In genomic region chr1:135020970-135021369, GRCm38 (mm10) we compare ENCODE assay signal across 9 mouse cellular contexts. TPM values are rescaled to one million over a fixed set of nuclear protein-coding genes. Genes with fewer than 3 reads are reported as not detected.
DNase-seq lines count a peak whose midpoint lies in the region; ATAC-seq lines count a peak whose summit lies in the region.
"Had no signal": no experiment of that assay in that cellular context is flagged by ENCODE, and none has a peak within 500 bp of the region (broad histone marks: within the 10 kb centered on the region; RNA-seq: fewer than 3 reads in every experiment).

No protein-coding gene starts in this region.

- no peaks in the 10 kb centered on the region for H3K36me3 ChIP-seq in embryonic facial prominence, embryonic 12.5 days
- H3K36me3 ChIP-seq in embryonic facial prominence, embryonic 10.5 days (replicated peaks), result no peaks in the 10 kb centered on the region
- no peaks in the 10 kb centered on the region for H3K36me3 ChIP-seq in lung, embryonic 16.5 days (ENCODE audit: control insufficient read depth, insufficient read depth, low read length)
- H3K36me3 ChIP-seq in intestine, embryonic 15.5 days, result no peaks in the 10 kb centered on the region

- no peaks in the 10 kb centered on the region for H3K27me3 ChIP-seq in embryonic facial prominence, embryonic 12.5 days
- H3K27me3 ChIP-seq in embryonic facial prominence, embryonic 10.5 days (replicated peaks; ENCODE audit: low read depth, poor library complexity, severe bottlenecking), result peaks cover 26% of the 10 kb centered on the region
- H3K27me3 ChIP-seq in lung, embryonic 16.5 days (ENCODE audit: control insufficient read depth, insufficient read depth, low read depth, low read length), result no peaks in the 10 kb centered on the region
- H3K27me3 ChIP-seq in intestine, embryonic 15.5 days (replicated peaks), result no peaks in the 10 kb centered on the region

- H3K4me3 ChIP-seq in embryonic facial prominence, embryonic 12.5 days, result no peak overlapping the region
- H3K4me3 ChIP-seq in embryonic facial prominence, embryonic 10.5 days, result no peak overlapping the region
- H3K4me3 ChIP-seq in lung, embryonic 16.5 days (ENCODE audit: low read length), result no peak overlapping the region
- H3K4me3 ChIP-seq in intestine, embryonic 15.5 days (replicated peaks), result no peak overlapping the region

- H3K9me3 ChIP-seq in embryonic facial prominence, embryonic 12.5 days, result no peaks in the 10 kb centered on the region
- no peaks in the 10 kb centered on the region for H3K9me3 ChIP-seq in embryonic facial prominence, embryonic 10.5 days
- H3K9me3 ChIP-seq in lung, embryonic 16.5 days (ENCODE audit: control insufficient read depth, low read length), result 0 out of 2 replicates have a peak, but pooled peaks cover 2% of the 10 kb centered on the region
- H3K9me3 ChIP-seq in intestine, embryonic 15.5 days, result no peaks in the 10 kb centered on the region

- WGBS in embryonic facial prominence, embryonic 12.5 days, result 47% methylated on average over 5 of the region's 5 CpGs
- 69% methylated on average over 5 of the region's 5 CpGs for WGBS in embryonic facial prominence, embryonic 10.5 days
- WGBS in lung, embryonic 16.5 days, result 4% methylated on average over 5 of the region's 5 CpGs
- WGBS in intestine, embryonic 15.5 days, result 4% methylated on average over 5 of the region's 5 CpGs

- no peak overlapping the region for H3K4me2 ChIP-seq in embryonic facial prominence, embryonic 12.5 days (replicated peaks)
- H3K4me2 ChIP-seq in lung, embryonic 16.5 days (ENCODE audit: low read depth, low read length), result peak overlapping the region; percentile 19; the same call in 1 of the 2 replicates
- peak overlapping the region; percentile 19; the same call in 1 of the 2 replicates for H3K4me2 ChIP-seq in intestine, embryonic 15.5 days (replicated peaks)

- H3K27ac ChIP-seq in embryonic facial prominence, embryonic 12.5 days, result peak overlapping the region; percentile 36; the same call in 1 of the 2 replicates
- H3K27ac ChIP-seq in embryonic facial prominence, embryonic 10.5 days (replicated peaks), result no peak overlapping the region; the same call in 1 of the 2 replicates
- peak overlapping the region; percentile 42; the same call in 1 of the 2 replicates for H3K27ac ChIP-seq in lung, embryonic 16.5 days (ENCODE audit: low read length)
- H3K27ac ChIP-seq in intestine, embryonic 15.5 days, result peak overlapping the region; percentile 51; the same call in 1 of the 2 replicates

- ATAC-seq in embryonic facial prominence, embryonic 12.5 days (ENCODE audit: insufficient number of reproducible peaks, insufficient read depth, low FRiP score, low TSS enrichment), result 0 out of 2 replicates have a peak, but pooled peaks have one; percentile 18
- peak; percentile 80; the same call in 1 of the 2 replicates for ATAC-seq in lung, embryonic 16.5 days (ENCODE audit: low read depth)
- peak; percentile 64 for ATAC-seq in intestine, embryonic 15.5 days

- peaks cover 35% of the 10 kb centered on the region for H3K4me1 ChIP-seq in embryonic facial prominence, embryonic 12.5 days
- peaks cover 47% of the 10 kb centered on the region for H3K4me1 ChIP-seq in embryonic facial prominence, embryonic 10.5 days
- peaks cover 43% of the 10 kb centered on the region for H3K4me1 ChIP-seq in lung, embryonic 16.5 days (replicated peaks; ENCODE audit: control insufficient read depth, insufficient read depth, low read length)
- peaks cover 27% of the 10 kb centered on the region for H3K4me1 ChIP-seq in intestine, embryonic 15.5 days (replicated peaks)

- no peak overlapping the region for H3K9ac ChIP-seq in embryonic facial prominence, embryonic 12.5 days
- no peak overlapping the region for H3K9ac ChIP-seq in lung, embryonic 16.5 days (ENCODE audit: low read length)
- H3K9ac ChIP-seq in intestine, embryonic 15.5 days, result no peak overlapping the region

- DNase-seq in embryonic facial prominence, embryonic 10.5 days (ENCODE audit: low spot score), result no peak
- no peak for DNase-seq in lung, postnatal 14 days
- DNase-seq in retina, embryonic 14.5 days (ENCODE audit: low spot score), result peak; percentile 38
- DNase-seq in testis, postnatal 10 days (ENCODE audit: low spot score), result no peak
- no peak for DNase-seq in right cerebral cortex, adult 2 months (ENCODE audit: low spot score in 2 of 2)
- DNase-seq: gastrocnemius, postnatal 36 days had no signal

RNA-seq across cellular contexts. Expression of gene Ube2t, which starts 58.6 kb away (rescaled TPM):
- 34.8 and 35.6 TPM in 2 replicates for polyA plus RNA-seq in embryonic facial prominence, embryonic 12.5 days (2016; fragmentation: Nextera tagmentation; extraction: Ambion mirVana)
- polyA plus RNA-seq in embryonic facial prominence, embryonic 10.5 days (2016; fragmentation: Nextera tagmentation; extraction: Ambion mirVana), result 52.2 and 55.5 TPM in 2 replicates
- polyA plus RNA-seq in lung, embryonic 16.5 days (2015; fragmentation: Nextera tagmentation; extraction: Ambion mirVana), result 41.8 and 43.2 TPM in 2 replicates
- polyA plus RNA-seq in intestine, embryonic 15.5 days (2015; fragmentation: Nextera tagmentation; extraction: Ambion mirVana), result 31.1 and 31.9 TPM in 2 replicates

Comparison
In these comparisons a context has a peak if more than half of its experiments do, and no peak if none do; other contexts are left out.
1. ATAC-seq: peak in every context shown above with its lines; median percentile 80 in lung, embryonic 16.5 days; 64 in intestine, embryonic 15.5 days; 18 in embryonic facial prominence, embryonic 12.5 days.